Mouse (Mus musculus) embryonic fibroblast, embryonic 13.5 days (primary cell): ENCODE results near the gene Gm12394.
"Not testable (repeated sequence)": the region's sequence is repeated elsewhere in the genome, so short reads cannot be mapped to it uniquely, and the experiment has no call there.

Experiments used
- CTCF ChIP-seq: IDR thresholded peaks from 2 replicates; pipeline ENCODE4 v1.5.1; 2011; ENCODE audit warnings: mild to moderate bottlenecking, control low read depth, low read length, moderate library complexity, borderline replicate concordance; ENCODE audit not compliant: insufficient read depth
- POLR2A ChIP-seq: IDR thresholded peaks from 2 replicates; pipeline ENCODE4 v1.6.1; 2011; ENCODE audit warnings: low read depth, mild to moderate bottlenecking, control low read depth, low read length, moderate library complexity

- TF ChIP-seq POLR2A, CTCF: not testable (repeated sequence)
These were observed 3.9 kb upstream of the Gm12394 start for GRCm38 (mm10) chr4:42860483-42860882.
